22 mouse cellular contexts compared by ENCODE assay signal in genomic region chr1:153909213-153909962, GRCm38 (mm10). TPM values are rescaled to one million over a fixed set of nuclear protein-coding genes. Genes with fewer than 3 reads are reported as not detected.
A peak's percentile ranks its signal among the peaks of the same experiment; 100 is the strongest.
DNase-seq lines count a peak whose midpoint lies in the region; ATAC-seq lines count a peak whose summit lies in the region.
"Had no signal": no experiment of that assay in that cellular context is flagged by ENCODE, and none has a peak within 500 bp of the region (broad histone marks: within the 10 kb centered on the region; RNA-seq: fewer than 3 reads in every experiment).

No protein-coding gene starts in this region.

- DNase-seq in kidney, postnatal 14 days: peak; percentile 56
- DNase-seq in ovary, adult 18-20 months (ENCODE audit: low spot score): peak; percentile 82
- no peak for DNase-seq in ovary, postnatal 10 days (ENCODE audit: low spot score)
- no peak for DNase-seq in cerebellum, adult 9-10 months
- DNase-seq in heart, postnatal 25 days (ENCODE audit: low spot score): no peak
- DNase-seq: adrenal gland, postnatal 25 days; cerebellum, adult 18-20 months; right cerebral cortex, postnatal 25 days; thymus, postnatal 14 days had no signal

- no peak overlapping the region for H3K27ac ChIP-seq in kidney, embryonic 14.5 days (ENCODE audit: low read depth, low read length)
- H3K27ac ChIP-seq: embryonic facial prominence, embryonic 12.5 days; midbrain, embryonic 13.5 days had no signal

- H3K9me3 ChIP-seq in kidney, embryonic 14.5 days (ENCODE audit: control insufficient read depth, low read length): no peaks in the 10 kb centered on the region
- H3K9me3 ChIP-seq: embryonic facial prominence, embryonic 12.5 days; midbrain, embryonic 13.5 days had no signal

- no peak overlapping the region for H3K4me2 ChIP-seq in kidney, embryonic 14.5 days (replicated peaks; ENCODE audit: low read depth, low read length)
- H3K4me2 ChIP-seq: embryonic facial prominence, embryonic 12.5 days; midbrain, embryonic 13.5 days had no signal

- no peak overlapping the region for H3K9ac ChIP-seq in kidney, embryonic 14.5 days (ENCODE audit: low read depth, low read length)
- H3K9ac ChIP-seq: embryonic facial prominence, embryonic 12.5 days; midbrain, embryonic 13.5 days had no signal

- H3K36me3 ChIP-seq in kidney, embryonic 14.5 days (ENCODE audit: control insufficient read depth, insufficient read depth, low read length): peaks cover 53% of the 10 kb centered on the region

- no peak overlapping the region for H3K4me3 ChIP-seq in kidney, embryonic 14.5 days (ENCODE audit: low read length)
- H3K4me3 ChIP-seq: embryonic facial prominence, embryonic 12.5 days; midbrain, embryonic 13.5 days had no signal

- ATAC-seq in kidney, embryonic 14.5 days (ENCODE audit: low FRiP score, low TSS enrichment): no peak
- peak; percentile 79 for ATAC-seq in common myeloid progenitor, adult 5-6 weeks (replicated peaks; ENCODE audit: low read depth, poor library complexity, severe bottlenecking)
- peak; percentile 84 for ATAC-seq in megakaryocyte-erythroid progenitor cell, adult 5-6 weeks (replicated peaks; ENCODE audit: low FRiP score, low TSS enrichment, poor library complexity, severe bottlenecking)
- ATAC-seq: forebrain, embryonic 16.5 days; midbrain, embryonic 13.5 days had no signal

- intact Hi-C loops in heart, postnatal 25 days (cut with DNase I): no loop called here

- 73% methylated on average over 10 of the region's 10 CpGs for WGBS in kidney, embryonic 14.5 days

- H3K27me3 ChIP-seq in kidney, embryonic 14.5 days (ENCODE audit: control insufficient read depth, insufficient read depth, low read length): no peaks in the 10 kb centered on the region
- H3K27me3 ChIP-seq: CH12.LX; embryonic facial prominence, embryonic 12.5 days; midbrain, embryonic 13.5 days had no signal

- H3K4me1 ChIP-seq in kidney, embryonic 14.5 days (ENCODE audit: control insufficient read depth, insufficient read depth, low read length): no peaks in the 10 kb centered on the region
- H3K4me1 ChIP-seq: embryonic facial prominence, embryonic 12.5 days had no signal

RNA-seq across cellular contexts. Expression of gene Teddm2, which starts 9.4 kb away (rescaled TPM):
- polyA plus RNA-seq in kidney, embryonic 14.5 days (2014; fragmentation: Nextera tagmentation; extraction: Ambion mirVana): 0.38 and 0.50 TPM in 2 replicates
- total RNA-seq in common myeloid progenitor, adult 5-6 weeks (2017): 0.18 and 0.29 TPM in 2 replicates
- 0.15 TPM in 1 of 2 replicates, not detected in the other for total RNA-seq in megakaryocyte-erythroid progenitor cell, adult 5-6 weeks (2014; fragmentation: Nextera tagmentation)
- 1.1 TPM in 1 of 2 replicates, not detected in the other for total RNA-seq in megakaryocyte-erythroid progenitor cell, adult 5-6 weeks (2017)
- under 1 TPM; 0.73 to 0.87 TPM for total RNA-seq in heart, postnatal 25 days (2021)

RNA-seq across cellular contexts. Expression of gene Glul, which starts 9.6 kb away (rescaled TPM):
- 132 and 139 TPM in 2 replicates for polyA plus RNA-seq in kidney, embryonic 14.5 days (2014; fragmentation: Nextera tagmentation; extraction: Ambion mirVana)
- total RNA-seq in common myeloid progenitor, adult 5-6 weeks (2017): 72.4 and 94.7 TPM in 2 replicates
- 49.6 and 116 TPM in 2 replicates for total RNA-seq in megakaryocyte-erythroid progenitor cell, adult 5-6 weeks (2014; fragmentation: Nextera tagmentation)
- 74.8 and 98.1 TPM in 2 replicates for total RNA-seq in megakaryocyte-erythroid progenitor cell, adult 5-6 weeks (2017)
- total RNA-seq in heart, postnatal 25 days (2021): 100 to 1,000 TPM; 349 to 403 TPM

RNA-seq across cellular contexts. Expression of gene Teddm1a, which starts 17.8 kb away (rescaled TPM):
- not detected in 2 replicates for polyA plus RNA-seq in kidney, embryonic 14.5 days (2014; fragmentation: Nextera tagmentation; extraction: Ambion mirVana)
- total RNA-seq in common myeloid progenitor, adult 5-6 weeks (2017): not detected in 2 replicates
- not detected in 2 replicates for total RNA-seq in megakaryocyte-erythroid progenitor cell, adult 5-6 weeks (2014; fragmentation: Nextera tagmentation)
- not detected in 2 replicates for total RNA-seq in megakaryocyte-erythroid progenitor cell, adult 5-6 weeks (2017)
- total RNA-seq in heart, postnatal 25 days (2021): not detected
- total RNA-seq: adrenal gland, postnatal 25 days; CH12.LX; gastrocnemius, postnatal 4 days; layer of hippocampus, postnatal 10 days had no signal
- polyA plus RNA-seq: embryonic facial prominence, embryonic 12.5 days; heart, postnatal 0 days; limb, embryonic 11.5 days; midbrain, embryonic 13.5 days; neural tube, embryonic 14.5 days; stomach, embryonic 14.5 days had no signal

RNA-seq across cellular contexts. Expression of gene Teddm1b, which starts 35.2 kb away (rescaled TPM):
- 0.51 and 0.61 TPM in 2 replicates for polyA plus RNA-seq in kidney, embryonic 14.5 days (2014; fragmentation: Nextera tagmentation; extraction: Ambion mirVana)
- not detected in 2 replicates for total RNA-seq in common myeloid progenitor, adult 5-6 weeks (2017)
- total RNA-seq in megakaryocyte-erythroid progenitor cell, adult 5-6 weeks (2014; fragmentation: Nextera tagmentation): not detected in 2 replicates
- total RNA-seq in megakaryocyte-erythroid progenitor cell, adult 5-6 weeks (2017): not detected in 2 replicates
- not detected for total RNA-seq in heart, postnatal 25 days (2021)
- total RNA-seq: adrenal gland, postnatal 25 days; CH12.LX; gastrocnemius, postnatal 4 days; layer of hippocampus, postnatal 10 days had no signal

Comparison
In these comparisons a context has a peak if more than half of its experiments do, and no peak if none do; other contexts are left out.
1. DNase-seq: peak in kidney, postnatal 14 days (single experiment) and ovary, adult 18-20 months (single experiment); none in ovary, postnatal 10 days (single experiment), cerebellum, adult 9-10 months (single experiment) and heart, postnatal 25 days (single experiment).